ENCODE assay signal across 13 mouse cellular contexts in the genomic region with DNA sequence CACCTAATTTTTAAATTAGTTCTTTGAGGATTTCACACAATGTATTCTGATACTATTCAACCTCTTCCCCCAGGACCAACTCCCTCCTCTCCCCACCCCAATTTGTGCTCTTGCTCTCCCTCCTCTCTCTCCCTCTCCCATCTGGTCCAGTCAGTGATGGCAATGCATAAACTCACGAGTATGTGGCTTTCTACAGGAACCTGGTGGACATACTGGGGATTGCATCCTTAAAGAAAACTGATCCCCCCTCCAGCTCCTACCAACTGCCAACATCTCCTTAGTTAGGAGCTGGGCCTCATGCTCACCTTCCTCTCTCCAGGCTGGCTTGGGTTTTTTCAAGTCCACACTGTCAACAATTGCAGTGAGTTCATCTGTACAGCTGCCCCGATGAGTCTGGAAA. TPM values are rescaled to one million over a fixed set of nuclear protein-coding genes. Genes with fewer than 3 reads are reported as not detected.
DNase-seq lines count a peak whose midpoint lies in the region; ATAC-seq and TF ChIP-seq lines count a peak whose summit lies in the region.
"Had no signal": no experiment of that assay in that cellular context is flagged by ENCODE, and none has a peak within 500 bp of the region (broad histone marks: within the 10 kb centered on the region; RNA-seq: fewer than 3 reads in every experiment).

No protein-coding gene starts in this region.

- H3K27me3 ChIP-seq in heart, adult 2 months (ENCODE audit: control insufficient read depth, insufficient read depth, low read length) = no peaks in the 10 kb centered on the region
- no peaks in the 10 kb centered on the region for H3K27me3 ChIP-seq in midbrain, embryonic 14.5 days (ENCODE audit: control insufficient read depth, insufficient read depth, low read length)
- H3K27me3 ChIP-seq in midbrain, embryonic 15.5 days (replicated peaks) = no peaks in the 10 kb centered on the region
- H3K27me3 ChIP-seq: kidney, embryonic 15.5 days; stomach, embryonic 15.5 days had no signal

- intact Hi-C loops in heart, adult 2 months (cut with DNase I) = no loop called here
- intact Hi-C loops in heart, postnatal 14 days (cut with DNase I) = loop anchor here (2.0 kb wide), 1 partner anchor 13 kb away; no protein-coding TSS in a partner anchor
- intact Hi-C loops in left cerebral cortex, postnatal 4 days (cut with DNase I) = no loop called here

- no peaks in the 10 kb centered on the region for H3K9me3 ChIP-seq in midbrain, embryonic 14.5 days (ENCODE audit: control insufficient read depth, low read length)
- H3K9me3 ChIP-seq in midbrain, embryonic 15.5 days = no peaks in the 10 kb centered on the region
- H3K9me3 ChIP-seq: kidney, embryonic 15.5 days; stomach, embryonic 15.5 days had no signal

- H3K4me3 ChIP-seq in heart, adult 2 months = no peak overlapping the region
- H3K4me3 ChIP-seq in midbrain, embryonic 14.5 days (replicated peaks; ENCODE audit: low read depth, low read length) = no peak overlapping the region
- H3K4me3 ChIP-seq in midbrain, embryonic 15.5 days = no peak overlapping the region
- H3K4me3 ChIP-seq: kidney, embryonic 15.5 days; stomach, embryonic 15.5 days had no signal

- H3K27ac ChIP-seq in heart, adult 2 months = no peak overlapping the region
- H3K27ac ChIP-seq in midbrain, embryonic 14.5 days (replicated peaks; ENCODE audit: low read depth, low read length) = no peak overlapping the region
- no peak overlapping the region for H3K27ac ChIP-seq in midbrain, embryonic 15.5 days
- H3K27ac ChIP-seq: kidney, embryonic 15.5 days; stomach, embryonic 15.5 days had no signal

- no peak for DNase-seq in heart, adult 2 months
- no peak for DNase-seq in heart, postnatal 14 days
- DNase-seq in midbrain, embryonic 14.5 days = peak; percentile 5
- DNase-seq in embryo, embryonic 11 days = peak; percentile 27
- no peak for DNase-seq in adrenal gland, postnatal 36 days
- DNase-seq in frontal cortex, postnatal 10 days (ENCODE audit: low spot score in 2 of 2) = no peak
- DNase-seq in left cerebral cortex, postnatal 4 days = no peak
- DNase-seq: adrenal gland, postnatal 25 days; cerebellum, adult 9-11 months; lung, adult 18-20 months had no signal

- no peak overlapping the region for H3K4me2 ChIP-seq in midbrain, embryonic 14.5 days (ENCODE audit: low read length)
- H3K4me2 ChIP-seq in midbrain, embryonic 15.5 days = no peak overlapping the region
- H3K4me2 ChIP-seq: kidney, embryonic 15.5 days; stomach, embryonic 15.5 days had no signal

- TF ChIP-seq POLR2A in heart, adult 2 months (IDR thresholded peaks at IDR 0.05; ENCODE audit: insufficient read depth, low read depth, low read length) = no peak

- ATAC-seq in midbrain, embryonic 14.5 days (ENCODE audit: low FRiP score, low TSS enrichment) = no peak
- no peak for ATAC-seq in midbrain, embryonic 15.5 days (replicated peaks)

- TF ChIP-seq CTCF in heart, adult 2 months (IDR thresholded peaks at IDR 0.05) = peak; percentile 47

- peaks cover 8% of the 10 kb centered on the region for H3K4me1 ChIP-seq in heart, adult 2 months (ENCODE audit: control insufficient read depth, insufficient read depth, low read length)
- no peaks in the 10 kb centered on the region for H3K4me1 ChIP-seq in midbrain, embryonic 14.5 days (ENCODE audit: control insufficient read depth, insufficient read depth, low read length)
- H3K4me1 ChIP-seq in midbrain, embryonic 15.5 days = no peaks in the 10 kb centered on the region

- H3K79me2 ChIP-seq in heart, adult 2 months (replicated peaks; ENCODE audit: control insufficient read depth, insufficient read depth, low read length) = no peaks in the 10 kb centered on the region

- WGBS in heart, adult 2 months = 60% methylated on average over 2 of the region's 2 CpGs
- 48% methylated on average over 2 of the region's 2 CpGs for WGBS in midbrain, embryonic 14.5 days
- 51% methylated on average over 2 of the region's 2 CpGs for WGBS in midbrain, embryonic 15.5 days

- TF ChIP-seq EP300 in heart, adult 2 months (IDR thresholded peaks at IDR 0.05; ENCODE audit: insufficient read depth, low read depth, low read length) = no peak

- no peak overlapping the region for H3K9ac ChIP-seq in heart, adult 2 months (ENCODE audit: low read depth, low read length)
- no peak overlapping the region for H3K9ac ChIP-seq in midbrain, embryonic 14.5 days (replicated peaks; ENCODE audit: low read length)
- no peak overlapping the region for H3K9ac ChIP-seq in midbrain, embryonic 15.5 days
- H3K9ac ChIP-seq: kidney, embryonic 15.5 days; stomach, embryonic 15.5 days had no signal

- H3K36me3 ChIP-seq in heart, adult 2 months (ENCODE audit: control insufficient read depth, insufficient read depth, low read length) = peaks cover 4% of the 10 kb centered on the region; the same call in 1 of the 2 replicates
- no peaks in the 10 kb centered on the region for H3K36me3 ChIP-seq in midbrain, embryonic 14.5 days (ENCODE audit: control insufficient read depth, insufficient read depth, low read length)
- no peaks in the 10 kb centered on the region for H3K36me3 ChIP-seq in midbrain, embryonic 15.5 days (replicated peaks)
- H3K36me3 ChIP-seq: stomach, embryonic 15.5 days had no signal

RNA-seq across cellular contexts. Expression of a gene that starts 33.4 kb away (rescaled TPM):
- 10 to 100 TPM; 21.6 to 26.8 TPM for total RNA-seq in heart, adult 2 months (2021)
- 8.5 and 14.8 TPM in 2 replicates for polyA plus RNA-seq in heart, adult 2 months (2012; rRNA removed)
- 10 to 100 TPM; 31.5 to 32.0 TPM for total RNA-seq in heart, postnatal 14 days (2021)
- polyA plus RNA-seq in midbrain, embryonic 14.5 days (2014; fragmentation: Nextera tagmentation; extraction: Ambion mirVana) = 30.1 and 35.0 TPM in 2 replicates
- polyA plus RNA-seq in midbrain, embryonic 15.5 days (2015; fragmentation: Nextera tagmentation; extraction: Ambion mirVana) = 40.4 and 40.8 TPM in 2 replicates
- total RNA-seq in adrenal gland, postnatal 36 days (2021) = 10 to 100 TPM; 35.3 to 41.5 TPM
- total RNA-seq in left cerebral cortex, postnatal 4 days (2021) = 100 to 1,000 TPM in 1 of 2 experiments, 10 to 100 TPM in 1; 95.9 to 100 TPM

Comparison
In these comparisons a context has a peak if more than half of its experiments do, and no peak if none do; other contexts are left out.
1. DNase-seq: peak in midbrain, embryonic 14.5 days (single experiment) and embryo, embryonic 11 days (single experiment); none in heart, adult 2 months (0 of 2), heart, postnatal 14 days (0 of 2), adrenal gland, postnatal 36 days (0 of 2), frontal cortex, postnatal 10 days (0 of 2) and left cerebral cortex, postnatal 4 days (single experiment).